Mouse (Mus musculus) brain, embryonic 18.5 days (tissue): ENCODE data around the gene Ybx3.

Source experiments
- DNase-seq: peaks from one replicate; pipeline ENCODE4 v3.0.0-alpha.2; 2012; ENCODE audit warnings: low read depth, low spot score

Ybx3 gene

GRCm38 (mm10) chr6:131388040-131389021, at the start of gene Ybx3:
Gene Ybx3, minus strand, starts transcription at chr6:131388476.
- peak; percentile 64 for DNase-seq

- no peak for DNase-seq
Measured at GRCm38 (mm10) chr6:131436626-131437025, 48.4 kb upstream of the Ybx3 start.

GRCm38 (mm10) chr6:131434088-131434487, 45.8 kb upstream of the Ybx3 start:
- no peak for DNase-seq

GRCm38 (mm10) chr6:131433153-131434048, 45.1 kb upstream of the Ybx3 start:
- DNase-seq, result no peak

GRCm38 (mm10) chr6:131421572-131421971, 33.3 kb upstream of the Ybx3 start:
- no peak for DNase-seq

GRCm38 (mm10) chr6:131419614-131420013, 31.3 kb upstream of the Ybx3 start:
- DNase-seq, result no peak

- DNase-seq, result no peak
Measured at GRCm38 (mm10) chr6:131418770-131419169, 30.5 kb upstream of the Ybx3 start.

GRCm38 (mm10) chr6:131411116-131411843, 23.0 kb upstream of the Ybx3 start:
- no peak for DNase-seq

- DNase-seq, result no peak
Measured at GRCm38 (mm10) chr6:131406957-131407356, 18.7 kb upstream of the Ybx3 start.

GRCm38 (mm10) chr6:131405896-131406295, 17.6 kb upstream of the Ybx3 start:
- DNase-seq, result no peak

- DNase-seq, result no peak
Measured at GRCm38 (mm10) chr6:131405174-131405573, 16.9 kb upstream of the Ybx3 start.

GRCm38 (mm10) chr6:131404260-131404659, 16.0 kb upstream of the Ybx3 start:
- no peak for DNase-seq

GRCm38 (mm10) chr6:131403036-131403435, 14.8 kb upstream of the Ybx3 start:
- no peak for DNase-seq

GRCm38 (mm10) chr6:131402606-131403005, 14.3 kb upstream of the Ybx3 start:
- no peak for DNase-seq

- DNase-seq, result no peak
Measured at GRCm38 (mm10) chr6:131401259-131401658, 13.0 kb upstream of the Ybx3 start.

GRCm38 (mm10) chr6:131396650-131397049, 8.4 kb upstream of the Ybx3 start:
- no peak for DNase-seq

- DNase-seq, result no peak
Measured at GRCm38 (mm10) chr6:131393873-131394660, 5.8 kb upstream of the Ybx3 start.

GRCm38 (mm10) chr6:131387221-131388039, 846 bp downstream of the Ybx3 start:
- DNase-seq, result no peak

- no peak for DNase-seq
Measured at GRCm38 (mm10) chr6:131386416-131387019, 1.8 kb downstream of the Ybx3 start.
